Mouse (Mus musculus) lung, embryonic 15.5 days (tissue): ENCODE measurements around the gene Ccdc47. TPM values are rescaled to one million over a fixed set of nuclear protein-coding genes. Genes with fewer than 3 reads are reported as not detected.

Source experiments
- ATAC-seq: fragments of 200-750 bp; cut with Nextera tagmentation; 2 replicates; pipeline ENCODE4 v1.8.0; 2017; ENCODE audit warnings: moderate number of reproducible peaks, borderline replicate concordance; ENCODE audit not compliant: low FRiP score, low TSS enrichment; ENCODE audit errors: extremely low read depth
- H3K27ac ChIP-seq: fragments of 300-500 bp; sonication (generic); 2 replicates; pipeline ENCODE4 v1.5.1; 2015; ENCODE audit warnings: moderate library complexity, mild to moderate bottlenecking, inconsistent platforms
- H3K27me3 ChIP-seq: fragments of 300-500 bp; sonication (generic); 2 replicates; pipeline ENCODE4 v1.6.1; 2015; ENCODE audit warnings: inconsistent platforms
- H3K36me3 ChIP-seq: fragments of 300-500 bp; sonication (generic); 2 replicates; pipeline ENCODE4 v1.6.1; 2015; ENCODE audit warnings: inconsistent platforms
- H3K4me1 ChIP-seq: fragments of 300-500 bp; sonication (generic); 2 replicates; pipeline ENCODE4 v1.6.1; 2015; ENCODE audit warnings: inconsistent platforms
- H3K4me2 ChIP-seq: fragments of 300-500 bp; sonication (generic); 2 replicates; pipeline ENCODE4 v1.6.1; 2015; ENCODE audit warnings: inconsistent platforms, mild to moderate bottlenecking, moderate library complexity
- H3K4me3 ChIP-seq: fragments of 300-500 bp; sonication (generic); 2 replicates; pipeline ENCODE4 v1.5.1; 2015; ENCODE audit warnings: mild to moderate bottlenecking, inconsistent platforms
- H3K9ac ChIP-seq: fragments of 300-500 bp; sonication (generic); 2 replicates; pipeline ENCODE4 v1.6.1; 2015; ENCODE audit warnings: inconsistent platforms
- H3K9me3 ChIP-seq: fragments of 300-500 bp; sonication (generic); 2 replicates; pipeline ENCODE4 v1.6.1; 2016; ENCODE audit warnings: inconsistent platforms
- WGBS: fragments of 180-500 bp; shearing (Covaris S2); methylation state at CpG from one replicate; pipeline ENCODE4 v1.1.7; 2015; 5-methylcytosine and 5-hydroxymethylcytosine counted together
- polyA plus RNA-seq: library from polyadenylated mRNA; unstranded; fragments of >200 nt; fragmentation: Nextera tagmentation; extraction: Ambion mirVana; gene quantifications from 2 replicates; pipeline ENCODE4 v1.2.1, GENCODE M21; 2015

Gene Ccdc47
- polyA plus RNA-seq, 1 experiment from 2014 or later, result 88.7 TPM

DNA sequence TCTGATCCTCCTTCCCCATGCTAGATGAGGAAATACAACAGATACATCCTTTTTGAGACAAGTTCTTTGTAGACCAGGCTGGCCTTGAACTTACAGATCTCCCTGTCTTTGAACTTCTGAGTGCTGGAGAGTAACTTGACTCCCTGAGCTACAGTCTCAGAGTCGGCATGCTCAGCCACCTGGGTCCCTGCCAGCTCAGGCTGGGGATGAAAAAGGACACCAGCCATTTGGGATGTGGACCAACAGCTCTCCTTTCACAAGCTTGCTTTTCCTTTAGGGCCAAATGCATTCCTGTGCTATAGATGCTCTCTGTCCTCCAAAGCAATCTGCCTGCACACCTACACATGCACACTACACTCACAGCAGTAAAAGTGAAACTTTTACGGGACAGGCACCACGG, 41.1 kb downstream of the Ccdc47 start:
- no peak overlapping the region for H3K4me3 ChIP-seq
- H3K27me3 ChIP-seq, result no peaks in the 10 kb centered on the region
- H3K9ac ChIP-seq, result no peak overlapping the region
- ATAC-seq, result no peak
- WGBS, result 54% methylated on average over 3 of the region's 3 CpGs
- no peak overlapping the region for H3K27ac ChIP-seq
- no peak overlapping the region for H3K4me2 ChIP-seq
- no peaks in the 10 kb centered on the region for H3K9me3 ChIP-seq
- H3K36me3 ChIP-seq, result peaks cover 7% of the 10 kb centered on the region; the same call in 1 of the 2 replicates
- H3K4me1 ChIP-seq, result no peaks in the 10 kb centered on the region

DNA sequence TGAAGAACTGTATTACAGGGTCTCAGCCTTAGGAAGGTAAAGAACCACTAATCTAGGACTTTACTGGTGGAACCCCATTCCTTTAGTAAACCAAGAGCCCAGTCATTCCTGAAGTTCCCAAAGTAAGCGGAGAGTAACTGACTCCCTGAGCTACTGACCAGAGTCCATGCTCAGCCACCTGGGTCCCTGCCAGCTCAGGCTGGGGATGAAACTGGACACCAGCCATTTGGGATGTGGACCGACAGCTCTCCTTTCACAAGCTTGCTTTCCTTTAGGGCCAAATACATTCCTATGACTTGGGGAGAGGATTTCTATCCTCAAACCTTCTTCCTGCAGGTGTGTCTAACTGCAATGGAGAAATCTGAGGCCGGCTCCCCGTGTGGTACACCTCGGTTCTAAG, 41.8 kb downstream of the Ccdc47 start:
- no peak overlapping the region for H3K27ac ChIP-seq
- H3K4me3 ChIP-seq, result no peak overlapping the region
- no peaks in the 10 kb centered on the region for H3K4me1 ChIP-seq
- H3K36me3 ChIP-seq, result peaks cover 8% of the 10 kb centered on the region; the same call in 1 of the 2 replicates
- H3K4me2 ChIP-seq, result no peak overlapping the region
- H3K9me3 ChIP-seq, result no peaks in the 10 kb centered on the region
- WGBS, result 66% methylated on average over 5 of the region's 5 CpGs
- H3K27me3 ChIP-seq, result no peaks in the 10 kb centered on the region
- no peak overlapping the region for H3K9ac ChIP-seq
- ATAC-seq, result no peak

DNA sequence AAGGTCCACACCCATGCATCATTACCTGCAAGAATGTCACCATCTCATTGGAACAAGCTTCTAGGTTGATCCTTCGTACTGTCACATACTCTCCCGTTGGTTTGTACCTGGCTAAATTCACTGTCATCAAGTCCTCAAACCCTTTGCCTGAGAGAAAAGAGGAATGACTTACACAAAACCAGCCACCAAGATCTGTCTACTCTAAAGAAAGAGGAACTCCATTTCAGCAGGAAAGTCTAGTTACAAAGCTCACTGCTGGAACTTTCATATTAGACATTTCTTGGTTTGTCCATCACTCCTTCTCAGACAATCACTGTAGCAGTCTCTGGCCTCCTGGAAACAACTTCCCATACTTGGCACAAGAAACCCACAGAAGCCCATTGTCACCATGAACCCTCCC, 42.9 kb downstream of the Ccdc47 start:
- no peak overlapping the region for H3K4me2 ChIP-seq
- H3K4me3 ChIP-seq, result no peak overlapping the region
- no peak overlapping the region for H3K27ac ChIP-seq
- no peak overlapping the region for H3K9ac ChIP-seq
- no peak for ATAC-seq
- 94% methylated on average over 2 of the region's 2 CpGs for WGBS
- no peaks in the 10 kb centered on the region for H3K27me3 ChIP-seq
- H3K36me3 ChIP-seq, result peaks cover 11% of the 10 kb centered on the region; the same call in 1 of the 2 replicates
- no peaks in the 10 kb centered on the region for H3K4me1 ChIP-seq
- H3K9me3 ChIP-seq, result no peaks in the 10 kb centered on the region

DNA sequence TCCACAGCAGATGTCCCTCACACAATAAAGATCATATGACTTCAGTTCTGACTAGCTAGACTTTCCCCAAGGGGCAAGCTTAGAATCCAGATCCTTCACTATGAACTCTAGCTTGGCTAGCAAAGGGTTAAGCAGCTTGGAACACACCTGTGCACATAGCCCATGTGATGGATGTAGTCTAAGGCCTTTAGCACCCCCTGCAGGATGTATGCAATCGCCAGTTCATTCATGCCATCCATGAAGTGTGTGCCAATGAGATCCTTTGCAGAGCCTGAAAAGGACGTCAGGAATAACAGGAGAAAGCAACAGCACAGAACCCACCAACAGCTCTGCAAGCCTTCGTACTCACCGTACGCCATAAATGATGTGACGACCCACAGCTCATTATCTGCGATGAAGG, 45.3 kb downstream of the Ccdc47 start:
- Histone ChIP-seq H3K27me3 (no peaks in the 10 kb centered on the region), H3K9me3 (no peaks in the 10 kb centered on the region), H3K36me3 (peaks cover 19% of the 10 kb centered on the region; the same call in 1 of the 2 replicates), H3K4me2 (no peak overlapping the region), H3K9ac (no peak overlapping the region), H3K4me3 (no peak overlapping the region), H3K4me1 (no peaks in the 10 kb centered on the region), H3K27ac (no peak overlapping the region)
- 77% methylated on average over 7 of the region's 7 CpGs for WGBS
- no peak for ATAC-seq

DNA sequence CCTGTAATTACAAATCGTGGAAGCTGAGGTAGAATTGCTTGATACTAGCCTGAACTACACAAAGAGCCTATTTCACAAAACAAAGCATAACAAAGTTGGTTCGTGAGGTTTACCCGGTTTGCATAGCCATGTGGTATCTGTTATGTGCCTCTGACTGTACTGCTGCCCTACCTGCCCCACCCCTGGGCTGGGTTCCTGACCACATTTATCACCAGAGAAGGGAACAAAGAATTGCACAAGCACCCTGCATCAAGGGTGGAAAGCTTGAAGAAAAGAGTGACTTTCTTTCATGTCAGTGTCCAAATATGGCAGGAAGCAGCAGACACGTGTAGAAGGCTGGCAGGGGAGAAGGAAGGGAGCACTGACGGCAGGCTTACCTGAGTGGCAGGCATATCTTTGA, 48.7 kb downstream of the Ccdc47 start:
- 79% methylated on average over 5 of the region's 5 CpGs for WGBS
- no peak overlapping the region for H3K27ac ChIP-seq
- ATAC-seq, result no peak

DNA sequence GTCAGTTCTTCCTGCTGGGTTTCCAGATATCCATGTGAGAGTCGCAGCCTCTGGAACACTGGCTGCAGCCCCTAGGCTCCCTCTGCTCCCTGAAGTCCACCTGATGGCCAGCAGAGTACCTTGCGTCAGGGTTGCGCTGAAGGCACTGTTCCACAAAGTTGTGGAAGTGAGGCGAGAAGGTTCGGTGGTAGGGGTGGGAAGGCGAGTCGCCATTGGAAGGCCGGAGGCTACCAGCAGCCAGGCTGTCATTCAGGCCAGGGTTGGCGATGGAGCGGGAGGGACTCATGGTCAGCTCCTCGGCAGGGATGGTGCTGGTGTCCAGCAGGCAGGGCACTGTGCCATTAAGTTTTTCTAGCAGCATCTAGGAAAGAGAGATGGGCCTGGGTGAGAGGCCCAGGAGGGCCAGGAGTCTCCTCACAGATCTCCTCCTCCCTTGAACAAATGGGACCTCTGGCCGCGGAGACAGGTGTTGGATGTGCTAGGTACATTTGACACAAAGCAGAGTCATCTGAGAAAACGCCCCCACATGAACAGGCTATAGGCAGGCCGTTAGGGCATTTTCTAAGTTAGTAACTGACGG, 51.5 kb downstream of the Ccdc47 start:
- Histone ChIP-seq H3K27me3 (no peaks in the 10 kb centered on the region), H3K36me3 (peaks cover 21% of the 10 kb centered on the region), H3K4me2 (no peak overlapping the region), H3K27ac (peak overlapping the region; percentile 61; the same call in 1 of the 2 replicates), H3K9ac (no peak overlapping the region), H3K4me3 (no peak overlapping the region), H3K4me1 (peaks cover 12% of the 10 kb centered on the region), H3K9me3 (no peaks in the 10 kb centered on the region)
- WGBS, result 88% methylated on average over 16 of the region's 16 CpGs
- ATAC-seq, result no peak

More for the DNA sequence above, 48.7 kb downstream of the Ccdc47 start:
- Histone ChIP-seq H3K4me2 (no peak overlapping the region), H3K27me3 (no peaks in the 10 kb centered on the region), H3K4me3 (no peak overlapping the region), H3K9me3 (no peaks in the 10 kb centered on the region), H3K4me1 (peaks cover 3% of the 10 kb centered on the region; the same call in 1 of the 2 replicates), H3K9ac (no peak overlapping the region), H3K36me3 (peaks cover 25% of the 10 kb centered on the region)

DNA sequence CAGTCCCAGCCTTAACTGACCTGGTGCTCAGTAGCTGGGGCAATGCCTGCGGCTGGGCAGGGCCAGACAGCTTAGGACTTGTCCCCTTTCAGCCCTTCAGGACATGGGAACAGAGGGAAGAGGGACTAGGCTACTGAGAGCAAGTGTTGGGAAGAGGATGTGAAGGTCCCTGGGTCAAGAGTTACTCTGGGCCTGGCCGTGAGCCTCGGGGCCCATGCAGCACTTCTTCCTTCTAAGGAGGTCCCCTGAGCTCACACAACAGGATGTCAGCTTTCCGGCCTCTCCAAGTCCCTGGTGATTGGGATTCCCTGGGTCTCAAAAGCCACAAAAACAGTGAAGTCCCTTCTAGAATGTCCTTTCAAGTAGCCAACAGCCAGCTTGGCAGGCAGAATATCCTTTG, 52.6 kb downstream of the Ccdc47 start:
- Histone ChIP-seq H3K4me2 (no peak overlapping the region), H3K4me3 (no peak overlapping the region), H3K27ac (peak overlapping the region; percentile 61), H3K4me1 (peaks cover 20% of the 10 kb centered on the region), H3K27me3 (no peaks in the 10 kb centered on the region), H3K36me3 (peaks cover 17% of the 10 kb centered on the region; the same call in 1 of the 2 replicates), H3K9me3 (no peaks in the 10 kb centered on the region), H3K9ac (no peak overlapping the region)
- ATAC-seq, result no peak
- WGBS, result 73% methylated on average over 4 of the region's 4 CpGs

DNA sequence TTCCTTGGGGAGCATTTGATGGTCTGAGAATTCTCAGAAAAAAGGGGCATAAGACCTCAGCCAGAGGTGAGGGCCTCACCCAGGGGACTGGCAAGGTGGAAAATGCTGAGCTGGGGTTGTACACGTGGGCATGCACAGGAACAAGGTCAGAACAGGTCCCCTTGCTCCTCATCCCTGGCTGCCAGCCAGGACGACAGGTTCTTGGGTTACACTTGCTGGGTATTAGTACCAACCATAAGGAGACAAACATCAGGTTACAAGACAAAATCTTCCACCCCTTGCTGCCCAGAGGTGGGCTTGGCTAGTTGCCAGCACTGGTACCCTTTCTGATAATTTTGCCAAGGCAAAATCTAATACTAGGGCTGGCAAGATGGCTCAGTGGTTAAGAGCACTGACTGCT, 53.9 kb downstream of the Ccdc47 start:
- Histone ChIP-seq H3K27me3 (no peaks in the 10 kb centered on the region), H3K4me3 (no peak overlapping the region), H3K36me3 (peaks cover 20% of the 10 kb centered on the region), H3K4me1 (peaks cover 29% of the 10 kb centered on the region), H3K9me3 (no peaks in the 10 kb centered on the region), H3K4me2 (no peak overlapping the region), H3K27ac (no peak overlapping the region), H3K9ac (no peak overlapping the region)
- 87% methylated on average over 2 of the region's 2 CpGs for WGBS
- no peak for ATAC-seq

DNA sequence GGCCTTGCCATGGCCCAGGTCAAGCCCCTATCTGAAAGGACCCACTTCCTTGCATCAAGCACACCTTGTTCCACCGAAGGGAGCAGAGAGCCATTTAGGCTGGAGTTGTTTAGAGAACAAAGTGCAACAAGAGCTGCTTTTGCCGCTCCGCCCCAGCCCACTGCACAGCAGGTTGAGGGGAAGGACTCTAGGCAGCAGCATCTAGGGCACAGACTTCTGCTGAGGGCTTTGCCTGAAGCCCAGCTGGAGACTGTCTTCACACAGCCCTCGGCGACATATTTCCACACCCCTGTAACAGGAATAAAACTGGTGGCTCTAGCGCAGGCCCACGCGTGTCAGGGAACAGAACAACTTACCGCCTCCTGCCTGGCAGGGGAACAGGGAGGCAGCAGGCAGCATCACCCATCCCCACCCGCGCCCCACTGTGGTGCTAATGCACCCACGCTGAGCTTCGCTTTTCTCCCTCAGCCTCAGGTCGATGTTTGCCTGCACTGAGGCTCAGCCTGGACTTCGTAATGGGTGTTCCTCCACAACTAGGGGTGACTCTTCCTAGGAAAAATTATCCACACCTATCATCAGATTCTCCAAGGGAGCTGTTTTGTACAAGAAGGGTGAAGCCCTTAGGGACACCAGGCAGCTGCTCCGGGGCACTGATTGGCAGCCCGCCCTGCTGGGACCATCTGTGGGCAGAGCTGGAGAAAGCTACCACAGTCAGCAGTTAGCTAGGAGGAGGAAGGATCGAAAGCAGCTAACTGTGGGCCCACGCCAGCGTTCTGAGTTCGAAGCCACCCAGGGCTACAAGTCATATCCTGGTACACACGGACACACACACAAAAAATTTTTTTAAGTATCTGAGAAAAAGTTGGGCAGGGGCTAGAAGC, 55.1 kb downstream of the Ccdc47 start, which contains the start of the genes Gm10840 and Limd2:
Gene Gm10840 (plus strand): TSS at position 10 of the 881 bp plus-strand sequence.
Gene Limd2 (minus strand): TSS at position 20 of the 881 bp plus-strand sequence.
- no peaks in the 10 kb centered on the region for H3K9me3 ChIP-seq
- H3K9ac ChIP-seq, result peak within 1 kb of the TSS; percentile 94
- 28% methylated on average over 22 of the region's 22 CpGs for WGBS
- peak; percentile 50 for ATAC-seq
- H3K27ac ChIP-seq, result peak within 1 kb of the TSS; percentile 92
- H3K4me1 ChIP-seq, result peaks cover 29% of the 10 kb centered on the region
- peak within 1 kb of the TSS; percentile 75 for H3K4me2 ChIP-seq
- peaks cover 31% of the 10 kb centered on the region for H3K36me3 ChIP-seq
- no peaks in the 10 kb centered on the region for H3K27me3 ChIP-seq
- H3K4me3 ChIP-seq, result peak within 1 kb of the TSS; percentile 94

DNA sequence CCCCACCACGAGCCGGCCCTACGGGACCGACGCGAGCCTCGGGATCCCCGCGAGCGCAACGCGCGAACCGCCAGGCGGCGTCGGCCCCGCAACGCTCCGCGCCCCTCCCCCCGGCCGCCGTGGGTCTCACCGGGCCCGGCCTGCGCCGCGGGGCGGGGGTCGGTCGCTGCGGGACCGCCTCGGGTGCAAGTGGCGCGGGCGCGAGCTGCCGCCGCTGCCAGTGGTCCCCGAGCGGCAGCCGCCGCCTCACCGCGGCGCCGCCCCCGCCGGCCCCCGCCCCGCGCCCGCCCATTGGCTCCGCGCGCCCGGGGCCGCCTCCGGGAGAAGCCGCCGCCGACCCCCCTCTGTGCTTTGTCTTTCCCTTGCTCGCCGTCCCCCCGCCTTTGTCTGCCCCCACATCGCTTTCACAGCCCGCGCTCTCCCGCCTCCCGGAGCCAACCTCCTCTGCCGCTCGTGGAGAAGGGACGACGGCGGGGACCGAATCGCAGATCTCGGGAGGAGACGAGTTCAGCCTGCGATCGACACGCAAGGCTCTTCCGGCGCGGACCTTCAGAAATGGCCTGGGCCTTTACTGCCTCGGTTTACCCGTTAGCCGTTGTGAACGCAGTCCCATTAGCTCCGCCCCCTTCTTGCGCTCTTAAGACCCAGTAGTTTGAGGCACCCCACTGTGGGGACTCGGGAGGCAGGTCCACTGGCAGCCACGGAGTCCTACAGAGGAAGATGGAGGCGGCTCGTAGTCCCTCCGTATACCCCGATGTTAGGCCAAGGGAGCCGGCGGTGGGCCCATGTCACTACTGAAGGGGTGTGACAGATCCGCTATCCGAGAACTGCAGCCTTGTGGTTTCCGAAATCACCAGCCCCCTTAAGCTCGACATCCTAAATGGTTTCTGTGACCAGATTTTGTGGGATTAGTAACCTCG, 56.0 kb downstream of the Ccdc47 start:
- Histone ChIP-seq H3K27ac (peak overlapping the region; percentile 92), H3K9ac (peak overlapping the region; percentile 94), H3K36me3 (peaks cover 33% of the 10 kb centered on the region), H3K4me2 (peak overlapping the region; percentile 75), H3K27me3 (no peaks in the 10 kb centered on the region), H3K4me3 (peak overlapping the region; percentile 94), H3K9me3 (no peaks in the 10 kb centered on the region), H3K4me1 (peaks cover 29% of the 10 kb centered on the region)
- 1% methylated on average over 66 of the region's 106 CpGs for WGBS
- peak; percentile 83 for ATAC-seq

DNA sequence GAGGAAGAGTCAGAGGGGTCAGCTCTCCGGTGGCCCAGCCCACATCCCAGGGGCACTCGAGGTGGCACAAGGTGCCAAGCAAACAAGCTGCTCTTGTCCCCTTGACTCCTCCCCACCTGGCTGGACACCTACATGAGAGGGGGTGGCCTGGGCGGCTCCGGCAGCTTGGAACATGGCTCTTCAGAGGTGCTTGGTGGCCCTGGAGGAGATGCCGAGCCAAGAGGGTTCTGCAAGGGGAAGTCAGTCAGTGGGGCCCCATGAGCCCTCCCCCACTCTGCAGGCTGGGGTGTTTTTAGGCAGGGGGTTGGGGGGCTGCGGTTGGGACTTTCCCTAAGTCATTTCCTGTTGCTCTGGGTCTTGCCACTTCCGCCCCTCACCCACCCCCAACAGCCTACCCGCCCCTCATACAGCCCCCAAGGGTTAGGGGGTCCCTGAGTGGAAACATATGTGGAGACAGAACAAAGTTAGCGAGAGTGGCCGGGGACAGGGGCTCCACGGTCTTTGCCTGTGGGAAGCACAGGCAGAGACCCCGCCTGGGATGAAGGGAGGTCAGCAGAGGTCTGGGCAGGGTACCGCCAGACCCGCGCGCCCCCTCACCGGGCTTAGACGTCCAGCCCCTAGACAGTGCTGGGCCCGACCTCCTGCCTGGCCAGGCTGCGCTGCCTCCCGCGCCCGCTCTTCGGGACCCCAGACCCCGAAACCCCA, 56.8 kb downstream of the Ccdc47 start:
- Histone ChIP-seq H3K36me3 (peaks cover 41% of the 10 kb centered on the region), H3K27me3 (no peaks in the 10 kb centered on the region), H3K4me2 (peak overlapping the region; percentile 75), H3K27ac (peak overlapping the region; percentile 92), H3K4me3 (peak overlapping the region; percentile 94), H3K4me1 (peaks cover 29% of the 10 kb centered on the region), H3K9me3 (no peaks in the 10 kb centered on the region), H3K9ac (peak overlapping the region; percentile 94)
- WGBS, result under 1% methylated on average over 25 of the region's 25 CpGs
- ATAC-seq, result peak; percentile 49
